Mouse (Mus musculus): ENCODE results near the gene Gnptab. TPM values are rescaled to one million over a fixed set of nuclear protein-coding genes. Genes with fewer than 3 reads are reported as not detected.
"Not testable (repeated sequence)": the region's sequence is repeated elsewhere in the genome, so short reads cannot be mapped to it uniquely, and the experiment has no call there.

Gene Gnptab
- total RNA-seq (2021): 10 to 100 TPM; 36.5 to 36.6 TPM

DNA sequence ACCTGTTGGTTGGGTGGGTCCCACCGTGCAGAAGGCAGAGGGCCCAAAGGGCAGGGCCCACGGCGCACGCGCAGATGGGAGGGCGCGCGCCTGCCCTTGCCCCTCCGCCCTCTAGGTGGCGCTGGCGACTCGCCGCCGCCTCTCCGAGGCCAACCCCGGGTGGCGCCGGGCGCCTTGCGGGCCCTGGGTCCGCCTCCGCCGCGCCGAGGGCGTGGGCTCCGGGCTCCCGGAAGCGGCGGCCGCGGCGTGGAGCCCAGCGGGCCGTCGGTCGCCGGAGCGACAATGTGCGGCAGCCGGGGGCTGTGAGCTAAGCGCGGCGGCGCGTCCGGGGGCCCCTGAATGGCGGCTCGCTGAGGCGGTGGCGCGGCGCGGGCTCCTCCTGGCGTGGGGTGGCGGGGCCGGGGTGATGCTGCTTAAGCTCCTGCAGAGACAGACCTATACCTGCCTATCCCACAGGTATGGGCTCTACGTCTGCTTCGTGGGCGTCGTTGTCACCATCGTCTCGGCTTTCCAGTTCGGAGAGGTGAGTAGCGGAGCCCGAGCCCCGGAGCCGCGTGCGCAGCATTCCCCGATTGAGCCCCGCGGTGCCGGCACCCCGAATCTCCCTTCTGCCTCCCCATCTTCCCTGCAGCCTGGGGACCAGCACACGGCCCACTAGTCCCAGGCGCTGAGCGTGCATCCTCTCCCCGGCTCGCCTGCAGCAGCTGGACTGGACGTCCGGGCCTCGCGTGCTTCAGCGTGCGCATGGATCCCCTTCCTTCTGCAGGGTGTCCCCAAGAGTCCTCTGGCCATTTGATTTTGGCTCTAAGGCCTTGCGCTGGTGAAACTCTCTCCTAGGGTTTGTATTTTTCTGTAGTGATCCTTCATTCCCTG lies at the start of gene Gnptab, which contains the start of gene Dram1:
Gene Gnptab, plus strand, starts transcription at position 120 of the 873 bp plus-strand sequence.
Gene Dram1, minus strand, starts transcription at position 68 of the 873 bp plus-strand sequence.
- DNase-seq: peak; percentile 93

DNA sequence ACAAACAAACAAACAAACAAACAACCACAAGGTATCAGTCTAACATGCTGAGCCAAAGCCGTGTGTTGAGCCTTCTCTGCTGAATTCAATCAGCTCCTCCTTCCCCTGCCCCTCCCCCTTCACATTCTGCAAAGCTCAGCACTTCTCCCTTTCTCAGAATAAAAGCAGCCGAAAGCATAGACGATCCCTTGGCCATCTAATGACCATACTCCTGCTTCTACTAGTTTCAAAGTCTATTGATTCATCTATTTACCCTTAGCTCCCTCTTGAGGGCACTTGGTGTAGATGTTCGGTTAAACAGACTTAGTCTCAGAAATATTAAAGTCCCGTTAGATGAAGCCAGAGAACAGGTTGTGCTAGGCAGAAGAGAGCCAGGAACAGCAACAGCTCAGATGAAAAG lies 48.2 kb upstream of the Gnptab start:
- no peak for DNase-seq

DNA sequence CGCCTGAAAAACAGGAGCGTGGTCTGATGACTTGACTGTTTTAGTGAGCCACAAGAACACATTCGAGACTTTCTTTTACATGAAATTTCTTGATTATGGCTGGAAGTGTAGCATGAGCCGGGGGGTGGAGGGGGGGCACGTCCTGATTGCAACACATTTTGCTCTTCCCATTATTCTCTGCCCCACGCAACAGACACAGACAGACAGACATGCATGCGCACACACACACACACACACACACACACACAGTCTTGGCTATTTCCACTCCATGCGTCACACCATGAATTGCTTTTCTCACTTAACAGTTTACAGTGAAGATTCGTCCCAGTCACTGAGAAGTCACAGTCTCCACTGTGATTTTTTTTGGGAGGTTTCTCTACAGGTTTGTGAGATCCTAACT lies 38.3 kb upstream of the Gnptab start:
- no peak for DNase-seq

DNA sequence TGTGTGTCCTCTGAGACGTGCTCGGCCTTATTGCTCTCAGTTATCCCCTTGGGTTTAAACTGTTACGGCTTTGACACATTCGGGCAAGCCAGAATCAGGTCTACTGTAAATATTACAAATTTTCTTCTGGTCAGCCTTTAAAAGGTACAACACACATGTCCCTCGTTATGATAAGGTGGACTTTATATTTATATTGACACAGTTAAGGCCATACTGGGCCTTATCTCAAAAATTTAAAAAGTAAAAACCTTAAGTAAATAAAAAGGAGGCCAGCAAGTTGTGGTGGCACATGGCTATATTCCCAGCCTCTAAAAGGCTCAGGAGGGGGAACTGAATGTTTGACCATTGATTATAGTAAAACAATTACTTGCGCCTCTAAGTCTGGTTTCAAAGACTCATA lies 37.6 kb upstream of the Gnptab start:
- no peak for DNase-seq

DNA sequence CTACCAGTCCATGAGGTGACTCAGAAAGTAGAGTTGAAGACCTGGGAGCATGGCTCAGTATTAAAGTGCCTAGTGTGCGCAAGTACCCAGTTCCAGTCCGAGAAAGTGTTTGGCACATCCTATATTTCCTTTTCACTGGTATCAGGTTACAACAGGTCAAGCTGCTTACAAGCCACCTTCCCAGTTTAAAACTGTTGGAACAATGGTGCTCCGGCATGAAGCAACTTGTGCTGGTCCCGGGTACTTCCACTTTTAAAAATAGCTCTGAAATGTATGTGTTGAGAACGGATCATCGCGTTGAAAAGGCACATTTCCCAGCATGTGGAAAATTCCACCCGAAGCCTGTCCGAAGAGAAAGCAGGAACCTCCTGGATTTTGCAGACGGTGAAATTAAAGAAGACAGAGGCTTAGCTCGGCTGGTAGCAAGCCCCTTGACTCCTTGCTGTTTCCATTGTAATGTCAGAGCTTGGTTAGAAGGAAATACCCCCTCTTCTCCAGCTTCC lies 33.0 kb upstream of the Gnptab start:
- DNase-seq: no peak

DNA sequence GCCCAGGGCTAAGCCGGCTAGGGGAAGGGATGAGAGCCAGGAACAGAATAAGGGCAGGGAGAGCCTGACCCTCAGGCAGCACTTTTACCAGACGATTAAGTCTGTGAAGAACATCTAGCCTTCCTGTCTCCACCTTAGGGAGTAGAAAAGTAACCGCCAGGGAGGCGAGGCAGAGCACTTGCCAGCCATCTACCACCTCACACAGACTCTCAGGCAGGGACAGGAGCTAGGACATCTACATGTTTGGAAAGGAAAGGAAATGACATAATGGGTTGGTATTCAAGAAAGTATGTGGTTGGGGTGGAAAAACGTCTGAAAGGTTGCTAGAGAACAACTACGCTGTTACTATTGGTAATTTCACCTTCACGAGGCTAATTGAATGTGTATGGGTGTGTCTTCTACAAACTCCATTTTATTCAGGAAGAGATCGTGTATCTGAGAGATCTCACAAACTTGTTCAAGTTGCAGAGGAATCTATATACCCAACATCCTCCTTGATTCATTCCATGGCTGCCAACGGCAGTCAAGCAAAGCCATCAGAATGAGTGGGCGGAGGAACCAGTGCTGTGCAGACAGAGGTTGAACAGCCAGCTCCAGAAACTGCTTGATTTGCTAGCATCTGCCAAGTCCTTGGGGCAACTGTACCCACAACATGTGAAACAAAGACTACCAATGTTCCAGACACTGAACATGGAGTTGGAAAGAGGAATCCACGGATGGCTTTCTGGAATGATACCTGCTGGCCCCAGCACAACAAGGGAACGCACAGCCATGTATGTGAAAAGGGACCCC lies 32.3 kb upstream of the Gnptab start:
- DNase-seq: no peak

DNA sequence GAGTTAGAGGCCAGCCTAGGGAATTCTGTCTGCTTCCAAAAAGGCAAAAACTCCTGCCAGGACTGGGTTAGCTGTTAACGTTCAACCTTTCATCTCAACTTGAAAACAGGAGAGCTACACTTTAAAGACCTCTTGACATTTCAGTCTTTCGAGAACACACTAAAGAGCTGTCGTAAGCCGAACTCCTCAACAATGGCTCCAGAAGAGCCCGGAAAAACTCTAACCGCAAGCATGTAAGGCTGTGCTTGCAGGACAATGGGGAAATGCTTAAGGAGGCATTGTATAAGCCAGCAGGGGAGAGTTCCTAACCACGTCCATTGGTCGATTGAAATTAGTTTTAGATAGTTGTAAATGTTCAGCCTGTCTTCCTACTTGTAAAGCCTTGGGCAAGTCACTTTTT lies 29.1 kb upstream of the Gnptab start:
- no peak for DNase-seq

DNA sequence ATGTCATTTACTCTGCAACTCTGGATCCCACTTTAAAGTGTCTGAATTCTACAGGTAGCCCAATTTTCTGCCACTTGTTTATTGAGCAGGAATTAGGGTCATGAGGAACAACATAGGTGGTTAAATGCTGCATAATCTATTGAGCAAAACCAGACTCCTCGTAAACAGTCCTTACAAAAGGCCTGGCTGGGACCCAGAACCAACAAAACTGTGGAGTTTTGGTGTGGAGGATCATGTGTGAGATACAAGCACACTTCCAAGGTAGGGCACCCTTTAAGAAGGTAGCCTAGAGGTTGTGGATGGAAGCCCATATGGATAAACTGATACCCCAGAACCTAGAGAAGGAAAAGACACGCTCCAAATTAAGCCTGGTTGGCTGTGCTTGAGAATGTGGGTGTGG lies 28.2 kb upstream of the Gnptab start:
- no peak for DNase-seq

DNA sequence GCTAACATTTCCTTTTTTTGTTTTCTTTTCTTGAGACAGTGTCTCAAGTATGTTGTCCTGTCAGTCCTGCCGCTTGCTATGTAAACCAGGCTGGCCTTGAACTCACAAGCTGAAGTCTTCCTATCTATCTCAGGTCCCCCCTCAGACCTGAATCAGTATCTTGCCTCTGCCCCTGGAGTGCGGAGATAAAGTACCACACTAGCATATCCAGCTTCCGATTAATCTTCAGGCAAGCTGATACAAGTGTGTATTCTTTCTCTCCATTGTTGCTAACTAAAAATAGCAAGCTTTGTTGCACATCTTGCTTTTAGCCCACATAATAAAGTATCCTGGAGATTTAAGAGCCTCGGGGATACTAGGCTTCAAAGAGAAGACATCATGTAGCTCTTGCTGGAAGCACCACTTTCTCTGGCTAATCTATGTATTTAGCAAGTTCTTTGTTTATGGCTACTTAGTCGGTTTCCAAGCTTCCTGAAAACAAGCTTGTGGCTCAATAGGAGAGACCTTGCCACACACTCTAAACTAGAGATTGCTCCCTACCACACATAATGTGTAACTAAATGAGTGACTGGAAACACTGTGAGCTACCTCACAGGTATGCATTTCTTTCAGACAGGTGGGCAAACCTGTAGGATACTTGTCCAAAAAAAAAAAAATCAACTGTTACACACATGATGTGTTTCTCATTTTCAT lies 27.4 kb upstream of the Gnptab start:
- no peak for DNase-seq

DNA sequence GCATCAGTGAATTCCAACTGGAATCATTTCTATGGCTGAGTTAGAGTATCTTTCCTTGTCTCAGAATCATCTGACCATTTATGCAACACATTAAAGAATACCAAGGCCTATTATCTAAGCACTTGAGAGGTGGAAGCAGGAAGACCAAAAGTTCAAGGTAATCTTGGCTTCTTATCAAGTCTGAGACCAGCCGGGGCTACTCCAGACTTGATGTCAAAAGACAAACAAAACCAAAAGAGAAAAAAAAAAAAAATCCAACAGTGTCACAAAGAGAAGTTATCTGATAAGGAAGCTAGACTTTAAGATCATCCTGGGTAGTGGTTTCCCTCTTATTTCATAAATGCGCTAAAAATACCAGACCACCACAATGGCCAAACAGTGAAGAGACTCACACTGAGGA lies 26.4 kb upstream of the Gnptab start:
- DNase-seq: no peak

DNA sequence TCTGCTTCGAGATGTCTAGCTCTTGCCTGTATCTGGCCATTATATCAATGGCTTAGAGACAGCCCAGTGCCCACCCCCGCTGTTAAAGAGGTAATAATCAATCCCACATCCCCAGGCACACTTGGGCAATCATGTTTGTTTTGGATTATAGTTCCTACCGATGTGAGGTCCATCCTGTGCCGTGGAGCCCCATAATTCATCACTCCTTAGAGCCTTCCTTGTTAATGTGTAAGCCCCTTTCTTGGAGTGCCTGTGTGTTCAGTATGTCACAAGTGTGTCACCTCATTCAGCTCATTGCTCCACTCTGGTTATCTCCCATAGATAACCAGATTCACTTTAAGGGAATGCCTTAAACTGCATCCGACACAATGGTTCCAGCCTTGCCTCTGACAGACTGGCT lies 24.3 kb upstream of the Gnptab start:
- no peak for DNase-seq

DNA sequence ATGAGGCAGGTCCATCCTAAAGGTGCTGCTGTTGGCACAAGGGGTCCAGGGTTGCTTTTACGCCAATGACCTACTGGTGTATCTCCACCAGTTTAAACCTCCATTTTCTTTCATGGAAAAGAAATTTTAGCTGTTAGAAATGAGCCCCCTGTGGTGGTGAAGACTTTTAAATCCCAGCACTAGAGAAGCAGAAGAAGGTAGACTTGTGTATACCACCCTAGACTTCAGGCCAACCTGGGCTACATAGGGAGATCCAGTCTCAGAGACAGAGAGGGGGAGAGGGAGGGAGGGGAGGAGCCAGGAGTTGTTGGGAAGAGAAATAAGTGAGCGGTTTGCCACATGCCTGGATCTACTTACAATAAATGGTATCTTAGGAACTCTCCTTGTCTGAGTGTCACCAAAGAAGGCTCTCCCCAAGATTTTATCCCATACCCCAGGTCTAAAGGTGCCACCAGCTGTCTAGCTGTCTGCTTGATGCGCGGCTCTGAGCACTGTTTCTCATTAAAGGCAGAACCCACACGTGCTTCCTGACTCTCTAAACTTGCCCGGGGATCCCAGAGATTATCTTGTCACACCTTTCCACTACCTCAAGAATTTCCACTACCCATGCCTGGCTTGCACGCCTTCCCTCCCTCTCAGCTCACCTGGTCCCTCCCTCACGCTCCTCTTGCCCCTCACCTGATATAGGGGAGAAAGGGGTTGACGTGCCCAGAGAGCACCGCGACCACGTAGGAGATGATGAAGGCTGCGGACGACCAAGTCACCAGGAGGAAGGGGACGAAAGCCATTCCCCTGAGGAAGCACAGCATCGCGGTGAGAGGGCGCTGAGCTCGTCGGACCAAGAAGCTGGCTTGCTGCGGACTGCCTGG lies 22.6 kb upstream of the Gnptab start:
- no peak for DNase-seq

DNA sequence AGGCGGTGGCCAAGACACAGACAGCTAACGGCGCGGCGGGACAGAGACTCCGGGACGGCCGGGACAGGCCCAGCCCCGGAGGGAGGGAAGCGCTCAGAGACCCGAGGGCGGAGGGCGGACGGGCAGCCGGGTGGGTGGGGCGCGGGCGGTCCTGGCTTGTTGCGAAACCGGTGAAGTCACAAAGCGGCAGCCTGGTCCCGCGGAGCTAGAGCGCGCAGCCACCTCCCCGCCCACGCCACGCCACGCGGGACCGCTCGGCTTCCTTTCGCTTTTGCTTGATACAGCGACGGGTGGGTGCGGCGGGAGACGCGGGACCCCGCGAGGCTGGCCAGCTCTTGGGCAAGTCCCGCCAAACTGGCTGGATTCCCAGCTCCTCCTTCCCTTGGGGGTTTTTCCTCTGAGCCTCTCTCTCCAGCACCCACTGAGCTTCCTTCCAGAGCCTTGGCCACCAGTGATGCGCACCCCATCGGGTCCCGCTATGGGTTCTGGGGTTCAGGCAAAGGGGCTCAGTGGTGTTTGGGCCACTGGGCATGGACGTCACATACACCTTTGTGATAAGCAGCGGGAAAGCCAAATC lies 21.9 kb upstream of the Gnptab start:
- DNase-seq: peak; percentile 77

DNA sequence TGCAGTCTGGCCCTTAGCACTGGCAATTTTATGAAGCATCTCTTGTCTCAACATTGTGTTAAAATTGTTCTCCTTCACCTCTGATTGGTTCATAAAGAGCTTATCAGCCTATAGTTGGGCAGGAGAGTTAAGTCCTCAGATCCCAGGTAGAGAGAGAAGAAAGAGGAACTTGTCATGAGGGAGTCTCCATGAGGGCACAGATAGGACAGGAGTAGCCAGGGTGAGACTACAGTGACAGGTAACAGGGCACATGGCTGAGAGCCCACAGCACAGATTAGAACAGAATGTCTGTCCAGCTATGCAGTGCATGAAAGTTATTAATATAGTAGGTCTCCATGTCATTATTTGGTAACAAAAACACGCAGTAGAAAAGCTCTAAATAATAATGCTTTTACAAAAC lies 16.7 kb upstream of the Gnptab start:
- no peak for DNase-seq

DNA sequence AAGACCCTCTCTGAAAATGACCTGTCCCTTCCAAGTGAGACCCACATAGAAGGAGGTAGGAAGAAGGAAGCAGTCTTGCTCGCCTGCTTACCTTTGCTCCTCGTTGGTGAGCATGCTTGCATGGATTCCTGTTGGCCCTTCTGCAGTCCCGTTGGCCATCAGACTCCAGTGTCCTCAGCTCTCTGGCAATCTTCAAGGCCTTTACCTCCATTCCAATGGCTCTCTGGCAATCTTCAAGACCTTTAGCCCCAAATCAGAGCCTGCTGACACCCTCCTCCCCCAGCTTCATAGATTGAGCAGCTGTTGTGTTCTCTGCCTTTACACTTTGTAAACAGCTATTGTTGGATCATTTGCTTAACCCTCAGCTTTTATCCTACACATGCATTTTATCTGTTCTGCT lies 14.7 kb upstream of the Gnptab start:
- DNase-seq: no peak

DNA sequence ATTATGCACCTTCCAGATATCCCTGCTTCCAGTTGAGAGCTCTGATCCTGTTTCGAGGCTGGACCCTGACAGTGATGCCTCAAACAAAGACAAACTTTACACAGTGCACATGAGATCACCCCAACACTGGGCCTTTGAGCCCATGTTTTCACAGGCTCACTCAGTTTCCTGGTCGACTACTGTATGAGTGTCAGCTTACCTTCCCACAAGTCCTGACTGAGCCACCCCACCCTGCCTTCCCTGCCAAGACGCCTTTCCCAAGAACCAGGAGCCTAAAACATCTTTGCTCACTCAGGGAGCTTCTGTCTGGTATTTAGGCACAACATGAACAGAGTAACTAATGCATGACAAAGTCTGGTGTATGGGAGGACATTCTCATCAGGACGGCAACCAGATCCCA lies 9.7 kb upstream of the Gnptab start:
- no peak for DNase-seq

DNA sequence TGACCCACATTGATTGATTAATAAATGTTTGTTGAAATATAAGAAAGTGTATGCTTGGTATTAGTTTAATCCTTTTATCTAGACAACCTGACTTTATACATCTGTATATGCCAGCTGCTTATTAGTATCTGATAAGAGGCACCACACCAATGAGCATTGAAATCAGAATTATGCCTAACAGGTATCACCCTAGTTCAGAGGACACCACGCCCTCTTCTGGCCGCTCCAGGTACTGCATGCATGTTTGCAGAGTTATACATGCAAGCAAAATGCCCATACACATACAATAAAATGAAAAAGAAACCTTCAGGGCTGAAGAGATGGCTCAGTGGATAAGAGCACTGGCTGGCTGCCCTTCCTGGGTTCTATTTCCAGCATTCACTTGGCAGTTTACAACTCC lies 7.1 kb upstream of the Gnptab start:
- peak; percentile 34 for DNase-seq

DNA sequence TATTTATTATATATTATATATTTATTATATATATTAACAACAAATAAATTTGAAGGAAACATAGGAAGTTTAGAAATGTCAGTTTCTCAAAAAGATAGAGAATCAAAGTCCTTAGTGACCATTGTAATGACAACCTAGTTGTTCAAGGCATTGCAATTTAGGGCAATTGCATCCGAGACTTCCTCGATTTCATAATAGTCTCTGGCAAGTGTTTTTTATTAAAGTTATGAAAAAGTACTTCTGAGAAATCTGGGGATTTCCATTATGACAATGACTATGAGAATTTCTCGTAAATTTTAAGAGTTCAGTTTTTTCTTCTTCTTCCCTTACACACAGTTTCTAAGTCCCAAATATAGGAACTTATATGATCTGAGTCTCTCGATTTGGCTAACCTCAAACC lies 6.5 kb upstream of the Gnptab start:
- DNase-seq: no peak

DNA sequence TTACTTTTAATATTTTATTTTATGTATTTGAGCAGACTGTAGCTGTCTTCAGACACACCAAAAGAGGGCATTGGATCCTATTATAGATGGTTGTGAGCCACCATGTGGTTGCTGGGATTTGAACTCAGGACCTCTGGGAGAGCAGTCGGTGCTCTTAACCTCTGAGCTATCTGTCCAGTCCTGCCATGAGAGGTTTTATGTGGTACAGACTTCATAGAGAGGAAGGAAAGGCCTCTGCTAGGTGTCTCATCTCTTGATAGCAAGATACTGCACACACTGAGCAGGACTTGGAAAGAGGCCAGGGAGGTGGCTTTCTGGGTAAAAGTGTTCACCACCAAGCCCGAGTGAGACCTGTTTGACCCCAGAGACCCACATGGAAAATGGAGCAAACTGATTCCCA lies 6.0 kb upstream of the Gnptab start:
- not testable (repeated sequence) for DNase-seq

DNA sequence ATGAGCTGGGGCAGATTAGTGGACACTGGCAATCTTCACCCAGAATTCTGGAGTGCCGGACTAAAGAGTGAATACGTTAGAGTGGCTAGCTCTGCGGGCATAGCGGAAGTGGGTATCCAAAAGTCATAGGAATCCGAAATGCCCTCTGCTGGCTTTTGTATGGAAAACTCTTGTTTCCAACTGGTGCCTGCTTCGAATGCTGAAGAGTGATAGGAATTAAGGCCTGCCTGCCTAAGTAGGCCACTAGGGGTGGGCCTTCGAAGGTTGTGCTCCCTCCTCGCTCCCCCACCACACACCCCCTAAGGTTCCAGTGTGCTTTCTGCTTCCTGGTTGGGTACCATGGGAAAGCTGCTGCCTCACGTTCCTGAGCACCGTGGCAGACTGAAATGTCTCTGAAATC lies 3.9 kb upstream of the Gnptab start:
- no peak for DNase-seq

DNA sequence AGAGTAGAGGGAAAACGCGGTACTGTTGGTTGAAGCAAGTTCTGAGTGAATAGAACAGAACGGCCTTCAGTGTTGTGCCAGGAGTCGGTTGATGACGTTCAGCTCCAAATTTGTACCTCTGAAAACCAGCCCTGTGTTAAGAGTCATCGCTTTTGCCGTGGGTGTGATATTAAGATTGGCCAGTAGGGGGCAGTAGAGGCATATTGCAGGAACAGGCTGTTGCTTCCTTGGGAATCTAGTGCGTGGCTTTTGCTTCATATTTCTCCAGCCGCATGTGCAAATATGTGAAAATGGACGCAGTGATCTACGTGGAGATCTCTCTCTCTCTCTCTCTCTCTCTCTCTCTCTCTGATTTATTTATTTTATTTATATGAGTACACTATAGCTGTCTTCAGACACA lies 2.2 kb upstream of the Gnptab start:
- peak; percentile 96 for DNase-seq

DNA sequence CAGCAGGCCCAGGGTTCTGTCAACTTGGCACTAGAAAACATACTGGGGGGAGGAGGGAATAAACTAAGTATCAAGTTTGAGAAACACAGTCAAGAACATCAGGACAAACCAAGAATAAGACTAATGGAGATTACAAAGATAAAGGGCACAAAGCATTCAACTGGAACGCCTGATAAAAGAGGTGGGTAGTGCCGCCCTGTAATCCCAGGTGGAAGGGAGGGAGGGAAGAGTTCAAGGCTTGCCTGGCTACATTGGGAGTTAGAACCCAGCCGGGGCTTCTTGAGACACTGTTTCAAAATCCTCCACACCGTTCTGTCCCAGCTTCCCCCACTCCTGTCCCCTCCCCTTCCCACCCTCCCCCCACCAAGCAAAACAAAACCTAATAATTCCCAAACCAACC lies 1.3 kb upstream of the Gnptab start:
- DNase-seq: no peak

Measured in heart, postnatal 4 days (tissue).